Mouse (Mus musculus): Measurements from ENCODE around the gene Ccr5.

DNA sequence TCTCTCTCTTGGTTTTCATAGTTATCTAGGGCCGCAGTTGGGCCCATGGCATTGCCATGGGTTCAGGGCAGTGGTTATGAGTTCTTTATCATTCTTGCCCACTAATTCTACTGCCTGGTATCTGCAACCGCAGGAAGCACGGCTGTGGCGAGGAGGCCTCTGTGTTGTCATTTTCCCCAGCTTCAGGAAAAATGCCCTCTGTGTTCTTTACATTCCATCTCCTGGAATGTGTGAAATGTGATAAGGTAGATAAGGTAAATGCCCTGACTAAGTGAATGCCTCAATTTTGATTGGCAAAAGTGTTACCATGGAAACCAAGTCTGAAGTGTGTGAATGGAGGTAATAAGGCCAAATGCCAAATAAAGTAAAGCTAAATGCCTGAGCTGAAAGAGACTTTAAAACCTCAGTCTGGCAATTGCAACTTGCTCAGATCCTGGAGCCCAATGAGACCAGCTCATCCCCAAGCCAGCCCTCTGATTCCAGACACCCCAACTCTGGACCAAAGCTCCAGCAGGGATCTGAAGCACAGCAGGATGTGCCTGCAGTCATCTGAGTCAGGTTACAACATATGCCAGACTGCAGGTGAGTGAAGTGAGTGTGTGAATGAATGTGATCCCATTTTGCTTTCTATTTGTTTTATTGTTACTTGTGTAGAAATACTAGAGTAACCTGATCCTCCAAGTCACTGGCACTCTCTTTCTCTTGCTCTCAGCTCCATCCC is 16.9 kb downstream of the Ccr5 start:
- no peak for TF ChIP-seq CTCF (IDR thresholded peaks at IDR 0.05; ENCODE audit: low read depth)
- TF ChIP-seq EP300 (IDR thresholded peaks at IDR 0.05; ENCODE audit: low read depth) = peak; percentile 95

All from liver, embryonic 14.5 days (tissue).